Mouse (Mus musculus) E14TG2a.4 (cell line): ENCODE measurements around the gene Ube2g1.

ENCODE experiments used
- CTCF ChIP-seq: conservative IDR thresholded peaks from 2 replicates; pipeline ENCODE4 v1.5.1; 2014; ENCODE audit warnings: low read length
- POU5F1 ChIP-seq: IDR thresholded peaks from 2 replicates; pipeline ENCODE4 v1.6.1; 2014; ENCODE audit warnings: low read length, borderline replicate concordance

DNA sequence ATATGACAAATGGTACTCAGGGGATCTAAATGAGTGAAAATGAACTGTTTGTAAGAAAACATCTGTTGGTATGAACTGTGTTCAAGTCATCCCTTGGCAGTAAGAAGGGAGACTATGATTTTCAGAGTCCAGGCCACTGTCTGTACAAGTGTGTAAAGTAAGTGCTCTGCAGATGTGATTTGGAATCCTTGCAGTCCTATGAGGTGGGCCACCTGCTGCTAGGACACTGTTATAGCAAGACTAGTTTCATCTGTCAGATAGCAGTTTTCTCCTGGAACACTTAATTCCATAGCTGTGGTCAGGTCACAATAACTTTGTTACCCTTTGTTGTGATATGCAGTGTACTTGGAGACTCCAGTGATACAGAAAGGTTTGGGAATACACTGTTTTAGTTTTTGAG lies 118.9 kb downstream of the Ube2g1 start:
- TF ChIP-seq CTCF (no peak; the same call in 1 of the 2 replicates), POU5F1 (no peak)
